Mouse (Mus musculus) gastrocnemius, postnatal 10 days (tissue): ENCODE measurements around the gene Pi4ka. TPM values are rescaled to one million over a fixed set of nuclear protein-coding genes. Genes with fewer than 3 reads are reported as not detected.

Experiments
- DNase-seq: peaks from one replicate; pipeline ENCODE4 v3.0.0; 2021; ENCODE audit warnings: mixed read lengths
- long read RNA-seq, 2 experiments: library from polyadenylated mRNA; stranded (forward); transcript quantifications; one replicate each; pipeline ENCODE4 v2.0.0; 2021
- total RNA-seq, 2 experiments: library from RNA; stranded (reverse); gene quantifications; 2 replicates each; pipeline ENCODE4 v1.2.3; 2021

The Pi4ka gene
- total RNA-seq = 10 to 100 TPM; 19.5 to 23.9 TPM
- long read RNA-seq, experiment 1, full-length matches to known transcripts = 7 of 13 reads
- long read RNA-seq, experiment 1, partial matches to known transcripts = 4 of 13 reads
- long read RNA-seq, experiment 1, other reads (novel, unspliced or antisense) = 2 of 13 reads
- long read RNA-seq, experiment 2, full-length matches to known transcripts = 7 of 11 reads
- long read RNA-seq, experiment 2, partial matches to known transcripts = 3 of 11 reads
- long read RNA-seq, experiment 2, other reads (novel, unspliced or antisense) = 1 of 11 reads

DNA sequence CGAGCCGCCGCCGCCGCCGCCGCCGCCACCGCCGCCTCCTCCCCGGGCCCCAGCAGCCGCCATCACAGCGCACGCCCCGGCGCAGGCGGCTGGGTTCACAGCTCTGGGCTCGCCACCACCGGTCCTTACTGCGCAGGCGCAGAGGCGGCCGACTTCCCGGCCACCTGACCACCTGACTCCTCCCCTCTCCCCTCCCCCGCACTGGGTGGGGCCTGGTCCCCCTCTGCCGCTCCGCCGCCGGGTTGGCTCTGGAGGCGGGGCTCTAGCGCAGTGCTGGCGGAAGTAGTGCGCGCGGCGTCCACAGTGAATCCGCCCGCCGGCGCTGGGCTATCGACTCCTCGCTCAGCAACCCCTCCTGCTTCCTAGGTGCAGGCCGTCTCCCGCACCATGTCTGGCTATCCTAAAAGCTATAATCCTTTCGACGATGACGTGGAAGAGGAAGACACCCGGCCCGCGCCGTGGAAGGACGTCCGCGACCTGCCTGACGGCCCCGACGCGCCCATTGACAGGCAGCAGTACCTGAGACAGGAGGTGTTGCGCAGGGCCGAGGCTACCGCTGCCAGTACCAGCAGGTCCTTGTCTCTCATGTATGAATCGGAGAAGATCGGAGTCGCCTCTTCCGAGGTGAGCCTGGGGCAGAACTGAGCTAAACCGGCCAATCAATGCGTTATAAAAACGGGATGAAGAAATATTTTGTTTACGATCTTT, at the start of gene Pi4ka, which contains the start of gene Snap29:
Pi4ka (minus strand) TSS at position 579 of the 708 bp plus-strand sequence.
Snap29 (plus strand) TSS at position 251 of the 708 bp plus-strand sequence.
- DNase-seq = peak; percentile 100

DNA sequence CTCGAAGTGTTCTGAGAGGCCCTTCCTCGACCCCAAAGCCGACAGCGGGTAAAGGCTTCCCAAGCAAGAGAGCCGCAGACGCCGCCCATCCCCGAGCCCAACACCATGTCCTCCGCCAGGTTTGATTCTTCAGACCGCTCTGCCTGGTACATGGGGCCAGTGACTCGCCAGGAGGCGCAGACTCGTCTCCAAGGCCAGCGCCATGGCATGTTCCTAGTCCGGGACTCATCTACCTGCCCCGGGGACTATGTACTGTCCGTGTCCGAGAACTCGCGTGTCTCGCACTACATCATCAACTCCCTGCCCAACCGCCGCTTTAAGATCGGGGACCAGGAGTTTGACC, 46.2 kb upstream of the Pi4ka start:
- DNase-seq = no peak

DNA sequence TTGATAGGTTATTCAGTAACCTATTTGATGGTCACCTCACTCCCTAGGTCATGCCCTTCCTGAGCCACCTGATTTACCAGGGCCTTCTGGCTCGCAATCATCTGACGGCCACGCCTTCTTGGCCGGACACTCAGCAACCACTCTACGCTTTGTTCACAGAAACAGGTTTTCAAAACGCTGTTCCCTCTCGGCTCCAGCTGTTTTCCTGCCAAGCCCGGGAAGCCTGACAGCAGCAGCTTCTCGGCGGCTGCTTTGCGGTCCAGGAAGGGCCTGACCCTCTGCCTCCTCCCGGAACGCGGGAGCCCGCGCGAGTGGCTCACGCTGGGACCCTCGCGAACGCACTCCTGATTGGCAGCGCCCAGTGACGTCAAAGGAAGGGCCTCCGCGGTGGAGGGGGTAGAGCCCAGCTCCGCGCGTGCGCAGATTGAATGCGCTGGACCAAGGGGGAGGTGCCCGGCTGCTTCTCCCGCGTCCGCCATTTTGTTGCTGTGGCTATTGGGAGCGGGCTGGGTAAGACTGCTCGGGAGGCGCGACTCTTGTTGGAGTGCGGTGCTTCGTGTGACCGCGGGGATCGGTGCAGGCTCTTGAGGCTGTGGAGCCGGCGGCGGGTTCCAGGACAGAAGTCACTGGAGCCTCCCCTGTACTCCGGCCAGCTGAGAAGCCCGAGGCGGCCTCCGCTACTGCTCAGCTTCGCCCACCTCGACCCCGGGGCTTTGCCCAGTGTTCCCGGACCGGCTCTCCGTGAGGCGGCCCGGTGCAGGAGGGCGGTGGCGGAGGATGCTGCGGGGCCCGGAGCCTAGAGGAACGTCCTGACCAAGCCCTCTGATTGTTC, 45.6 kb upstream of the Pi4ka start, which contains the start of gene Crkl:
Crkl (plus strand) TSS at position 447 of the 832 bp plus-strand sequence.
- peak; percentile 98 for DNase-seq

DNA sequence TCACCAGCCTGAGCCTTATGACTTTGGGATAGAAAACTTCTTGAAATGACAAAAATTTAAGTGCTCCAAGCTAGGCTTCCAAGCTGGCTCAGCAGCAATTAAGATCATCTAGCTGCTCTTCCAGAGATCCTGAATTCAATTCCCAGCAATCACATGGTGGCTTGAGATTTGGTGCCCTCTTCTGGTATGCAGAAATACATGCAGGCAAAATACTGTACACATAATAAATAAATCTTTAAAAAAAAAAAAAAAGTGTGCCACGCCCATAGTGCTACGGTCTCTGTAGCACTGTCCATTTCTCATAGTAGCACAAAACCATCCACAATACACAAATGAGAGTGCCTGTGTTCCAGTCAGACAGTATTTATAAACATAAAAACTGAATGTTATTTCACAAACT, 26.5 kb upstream of the Pi4ka start:
- no peak for DNase-seq

DNA sequence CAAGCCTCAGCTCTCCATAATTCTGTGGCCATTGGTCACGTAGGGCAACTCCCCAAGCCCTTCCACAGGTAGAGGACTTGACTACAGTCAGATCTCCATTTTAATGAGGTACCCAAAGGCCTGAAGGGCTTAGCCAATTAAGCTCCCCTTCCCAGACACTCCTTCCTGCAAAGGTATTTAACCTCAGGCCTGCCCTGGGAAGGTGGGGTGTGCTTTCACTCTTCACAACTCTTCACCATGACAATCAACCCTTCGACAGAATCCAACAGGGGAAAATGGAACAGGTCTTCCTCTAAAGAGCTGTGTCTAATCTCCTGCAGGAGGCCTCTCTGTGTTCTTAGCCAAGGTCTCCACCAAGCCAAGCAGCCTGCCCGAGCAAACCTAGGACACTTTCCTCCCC, 16.9 kb upstream of the Pi4ka start:
- no peak for DNase-seq

DNA sequence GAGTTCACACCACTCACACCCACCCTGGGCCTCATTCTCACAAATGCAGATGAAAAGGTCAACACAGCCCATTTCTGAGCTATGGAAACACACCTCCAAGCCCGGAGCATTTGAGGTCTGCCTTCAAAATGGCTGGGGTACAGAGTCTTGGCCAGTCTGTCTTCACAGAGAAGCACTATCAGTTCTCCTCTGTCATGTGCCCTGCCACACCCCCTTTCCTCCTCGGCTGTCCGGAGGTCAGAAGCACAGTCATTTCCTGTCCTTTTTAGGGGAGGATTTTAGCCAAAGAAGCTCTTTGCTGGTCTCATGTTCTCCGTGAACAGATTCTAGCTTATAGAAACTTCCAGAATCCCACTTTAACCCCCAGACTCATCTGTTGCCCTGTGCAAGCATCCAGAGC, 4.1 kb upstream of the Pi4ka start:
- DNase-seq = no peak

DNA sequence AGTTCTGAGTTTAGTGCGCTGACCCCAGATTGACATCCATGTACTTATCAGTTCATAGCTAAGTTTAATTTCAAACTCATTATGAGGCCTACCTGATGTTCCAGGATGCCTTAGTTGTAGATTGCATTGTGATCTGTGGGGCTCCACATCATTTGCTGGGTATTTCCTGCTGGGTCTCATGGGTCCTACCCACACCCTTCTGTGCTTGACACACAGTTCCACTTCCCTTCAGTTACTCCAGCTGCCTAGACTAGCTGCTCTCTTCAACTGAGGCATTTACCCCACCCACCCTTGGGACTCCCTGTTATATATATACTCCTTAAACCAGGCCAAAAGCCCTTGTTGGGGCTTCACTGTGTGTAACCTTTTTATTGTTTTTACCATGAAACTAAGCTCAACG, 2.9 kb upstream of the Pi4ka start:
- DNase-seq = no peak

DNA sequence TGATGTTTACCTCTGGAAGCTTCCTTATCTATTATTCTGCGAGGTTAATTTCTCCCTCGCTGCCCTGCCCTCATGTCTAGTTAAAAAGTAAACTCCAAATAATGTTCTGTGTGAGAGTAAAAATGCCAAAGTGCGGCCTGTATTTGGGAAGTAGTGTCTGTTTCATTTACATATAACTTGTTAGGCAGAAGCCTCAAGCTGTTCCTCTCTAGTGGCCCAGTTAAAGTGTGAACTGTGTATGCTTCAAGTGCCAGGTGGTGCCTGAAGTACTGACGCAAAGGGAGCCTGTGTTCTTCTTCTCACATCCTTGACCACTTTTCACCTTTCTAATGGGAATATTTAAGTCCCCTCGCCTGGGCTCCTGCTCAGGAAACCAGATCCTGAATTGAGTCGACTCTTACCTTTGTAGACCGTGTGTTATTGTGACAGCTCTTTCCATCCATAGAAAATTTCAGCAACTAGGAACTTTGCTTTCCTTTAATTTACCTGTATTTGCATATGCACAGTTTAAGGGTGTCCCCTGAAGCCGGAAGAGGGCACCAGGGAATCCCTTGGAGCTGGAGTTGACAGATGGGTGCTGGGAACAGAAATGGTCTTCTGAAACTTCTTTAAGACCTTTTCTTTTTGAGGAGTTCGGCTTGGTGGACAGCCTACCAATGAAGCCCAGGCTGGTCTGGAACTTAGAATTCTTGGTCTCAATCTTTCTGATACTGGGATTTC, 558 bp upstream of the Pi4ka start:
- no peak for DNase-seq

DNA sequence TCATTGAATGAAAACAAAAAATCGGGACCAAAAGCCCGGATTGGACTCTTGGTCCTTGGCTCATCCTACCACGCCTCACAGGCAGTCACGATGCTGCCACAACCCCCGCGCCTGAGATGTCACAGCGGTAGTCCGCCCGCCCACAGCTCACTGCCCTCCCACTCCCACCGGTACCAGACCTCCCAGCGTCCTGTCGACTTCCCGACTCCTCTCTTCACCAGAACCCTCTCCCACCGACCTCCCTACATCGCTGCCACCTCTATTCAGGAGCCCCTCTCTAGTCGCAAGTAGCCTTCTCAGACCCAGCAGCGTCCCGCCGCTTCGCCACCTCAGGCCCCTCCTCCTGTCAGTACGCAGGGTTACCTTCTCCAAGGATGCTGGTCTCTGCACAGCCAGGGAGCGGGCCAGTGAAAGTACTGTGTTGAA, 830 bp downstream of the Pi4ka start:
- peak; percentile 59 for DNase-seq

DNA sequence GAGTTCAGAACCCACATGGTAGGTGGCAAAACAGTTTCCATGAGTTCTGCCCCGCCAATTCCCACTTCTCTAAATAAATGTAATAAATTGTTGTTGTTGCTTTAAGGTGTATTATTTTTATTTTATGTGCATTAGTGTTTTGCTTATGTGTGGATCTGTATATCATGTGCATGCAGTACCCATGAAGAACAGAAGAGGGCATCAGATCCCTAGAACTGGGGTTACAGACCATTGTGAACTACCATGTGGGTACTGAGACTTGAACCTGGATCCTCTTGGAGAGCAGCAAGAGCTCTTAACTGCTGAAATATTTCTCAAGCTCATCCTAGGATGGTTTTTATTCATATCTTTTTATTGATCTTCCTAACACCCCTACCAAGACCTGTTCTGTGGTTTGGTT, 3.3 kb downstream of the Pi4ka start:
- peak; percentile 12 for DNase-seq

DNA sequence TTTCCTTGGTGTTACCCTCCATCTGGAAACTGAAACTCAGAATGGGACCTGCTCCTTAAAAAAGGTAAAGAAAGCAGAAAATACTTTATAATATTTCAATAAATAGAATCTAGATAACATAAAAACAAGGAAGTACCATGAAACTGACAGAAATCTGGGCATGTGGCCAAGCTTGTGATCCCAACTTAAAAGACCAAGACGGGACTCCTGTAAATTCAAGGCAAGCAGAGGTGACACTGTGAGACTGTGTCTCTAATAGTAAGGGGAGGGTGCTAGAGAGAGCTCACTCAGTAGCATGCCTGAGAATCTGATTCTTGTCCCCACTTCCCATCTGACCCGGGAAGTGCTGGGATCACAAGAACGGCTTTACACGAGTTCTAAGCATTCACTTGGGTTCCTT, 13.3 kb downstream of the Pi4ka start:
- DNase-seq = no peak

DNA sequence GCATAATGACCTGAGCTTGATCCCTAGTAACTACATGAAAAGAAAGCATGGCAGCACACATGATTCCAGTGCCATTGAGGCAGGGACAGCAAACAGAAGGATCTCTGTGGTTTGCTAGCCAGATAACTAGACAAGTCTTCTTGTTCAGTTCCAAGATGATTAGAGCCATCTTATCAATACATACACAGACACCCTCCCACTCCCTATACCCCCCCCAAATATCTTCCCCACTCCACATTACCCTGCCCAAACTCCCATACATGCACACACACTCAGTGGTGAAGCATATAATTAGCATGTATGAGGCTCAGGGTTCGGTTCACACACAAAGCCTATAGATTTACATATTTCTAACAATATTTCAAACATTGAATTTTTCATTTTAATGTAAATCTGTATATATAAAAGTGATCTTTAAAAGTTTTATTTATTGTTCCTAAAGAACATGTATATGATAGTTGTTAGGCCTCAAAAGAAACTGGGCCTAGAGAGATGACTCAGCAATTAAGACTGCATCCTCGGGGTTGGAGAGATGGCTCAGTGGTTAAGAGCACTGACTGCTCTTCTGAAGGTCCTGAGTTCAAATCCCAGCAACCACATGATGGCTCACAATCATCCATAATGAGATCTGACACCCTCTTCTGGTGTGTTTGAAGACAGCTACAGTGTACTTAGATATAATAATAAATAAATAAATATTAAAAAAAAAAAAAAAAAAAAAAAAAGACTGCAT, 22.4 kb downstream of the Pi4ka start:
- no peak for DNase-seq

DNA sequence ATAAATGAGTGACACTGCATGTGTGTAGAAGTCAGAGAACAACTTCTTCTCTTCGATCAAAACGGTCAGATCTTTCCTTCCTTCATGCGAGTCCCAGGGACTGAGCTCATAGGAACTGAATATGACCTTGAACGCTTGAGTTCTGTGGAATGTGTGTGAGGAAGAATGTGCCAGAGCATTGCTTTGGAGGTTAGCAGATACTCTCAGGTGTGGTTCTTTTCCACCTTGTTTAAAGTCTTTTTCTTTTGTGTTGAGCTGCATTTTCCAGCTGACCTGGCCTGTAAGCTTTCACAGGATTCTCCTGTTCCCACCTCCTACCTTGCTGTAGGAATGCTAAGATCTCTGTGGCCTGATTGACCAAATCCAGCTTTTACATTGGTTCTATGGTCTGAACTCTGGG, 23.8 kb downstream of the Pi4ka start:
- DNase-seq = no peak

DNA sequence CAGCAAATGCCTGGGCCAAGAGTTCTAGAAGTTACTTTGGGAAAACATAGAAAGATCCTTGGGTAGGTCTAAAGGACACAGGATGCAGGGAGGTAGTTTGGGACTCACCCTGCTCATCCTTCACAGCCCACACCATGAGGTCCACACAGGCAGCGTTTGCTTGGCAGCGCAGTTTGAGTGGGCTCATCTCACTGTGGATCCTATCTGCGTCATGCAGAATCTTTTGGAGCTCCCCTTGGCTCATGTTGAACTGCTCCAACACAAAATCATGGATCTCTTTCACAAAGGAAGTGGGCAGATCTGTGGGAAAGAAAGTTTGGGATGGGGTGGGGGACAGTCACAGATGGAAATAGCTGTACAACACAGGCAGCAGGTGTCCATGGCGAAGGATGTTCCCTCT, 47.3 kb downstream of the Pi4ka start:
- DNase-seq = no peak

DNA sequence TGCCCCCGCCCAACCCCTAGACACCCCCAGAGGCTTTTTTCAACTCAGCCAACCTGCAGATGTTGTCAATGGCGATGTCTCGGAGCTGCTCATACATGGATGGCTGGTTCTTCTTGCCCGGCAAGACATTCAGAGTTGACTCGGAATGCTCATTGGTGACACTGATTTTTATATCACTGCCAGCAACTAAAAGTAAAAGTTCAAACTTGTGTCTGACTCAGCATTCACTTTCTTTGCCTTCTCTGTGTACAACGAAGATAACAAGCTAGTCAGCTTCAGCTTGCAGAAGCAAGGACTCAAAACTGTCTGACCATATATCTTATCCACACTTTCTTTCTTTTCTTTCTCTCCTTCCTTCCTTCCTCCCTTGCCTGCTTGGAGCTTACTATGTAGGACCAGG, 50.1 kb downstream of the Pi4ka start:
- DNase-seq = no peak

DNA sequence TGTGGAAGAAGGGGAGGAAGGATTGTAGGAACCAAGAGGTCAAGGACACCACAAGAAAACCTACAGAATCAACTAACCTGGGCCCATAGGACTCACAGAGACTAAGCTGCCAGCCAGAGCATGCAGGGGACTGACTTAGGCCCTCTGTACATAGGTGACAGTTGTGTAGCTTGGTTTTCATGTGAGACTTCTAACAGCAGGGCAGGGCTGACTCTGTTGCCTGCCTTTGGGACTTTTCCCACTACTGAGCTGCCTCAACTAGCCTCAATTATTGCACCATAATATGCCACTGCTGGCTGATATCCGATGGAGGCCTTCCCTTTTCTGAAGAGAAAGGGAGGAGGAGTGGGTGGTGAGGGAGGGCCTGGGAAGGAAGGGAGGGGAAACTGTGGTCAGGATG, 59.3 kb downstream of the Pi4ka start:
- DNase-seq = no peak

DNA sequence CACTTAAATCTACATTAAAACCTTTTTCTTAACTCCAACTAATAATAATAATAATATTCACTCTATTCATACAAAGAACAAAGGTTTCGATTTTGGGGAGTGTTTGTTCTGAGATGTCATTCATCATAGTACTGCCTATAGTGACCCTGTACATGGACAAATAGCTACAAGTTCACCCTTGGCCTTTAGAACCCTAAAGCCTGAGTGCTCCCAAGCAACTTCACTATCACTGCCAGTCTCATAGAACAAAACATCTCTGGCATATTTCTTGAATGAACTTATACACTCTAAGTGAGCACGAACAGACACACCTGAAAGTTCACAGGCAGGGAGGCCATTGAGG, 60.3 kb downstream of the Pi4ka start:
- no peak for DNase-seq

DNA sequence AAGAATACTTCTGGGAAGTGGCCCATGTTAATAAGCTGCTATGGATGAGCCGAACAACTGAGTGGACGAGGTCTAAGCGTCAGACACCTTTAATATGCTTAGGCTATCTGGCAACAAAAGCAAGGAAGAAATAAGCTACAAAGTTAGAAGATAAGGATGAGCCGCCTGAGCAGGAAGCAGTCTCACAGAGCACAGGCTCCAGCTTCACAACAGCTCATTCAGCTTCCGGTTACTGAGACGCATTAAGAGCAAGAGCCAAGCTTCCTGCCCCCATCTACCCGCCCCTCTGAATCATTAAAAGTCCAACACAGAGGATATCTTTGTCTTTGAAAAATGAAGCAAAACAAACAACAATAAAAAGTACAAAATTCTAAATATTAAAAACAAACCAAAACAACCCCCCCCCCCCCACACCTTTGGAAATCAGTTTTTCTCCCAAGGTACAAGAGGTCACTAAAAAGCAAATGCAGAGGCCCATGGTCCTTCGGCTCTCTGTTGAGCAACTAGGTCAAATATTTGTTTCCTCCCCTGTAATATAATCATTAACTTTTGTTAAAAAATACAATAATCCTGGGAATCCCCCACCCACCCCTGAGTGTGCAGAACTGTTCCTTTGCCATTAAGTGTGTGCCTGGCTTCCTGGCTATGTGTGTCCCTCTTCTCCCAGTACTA, 60.8 kb downstream of the Pi4ka start:
- DNase-seq = no peak

DNA sequence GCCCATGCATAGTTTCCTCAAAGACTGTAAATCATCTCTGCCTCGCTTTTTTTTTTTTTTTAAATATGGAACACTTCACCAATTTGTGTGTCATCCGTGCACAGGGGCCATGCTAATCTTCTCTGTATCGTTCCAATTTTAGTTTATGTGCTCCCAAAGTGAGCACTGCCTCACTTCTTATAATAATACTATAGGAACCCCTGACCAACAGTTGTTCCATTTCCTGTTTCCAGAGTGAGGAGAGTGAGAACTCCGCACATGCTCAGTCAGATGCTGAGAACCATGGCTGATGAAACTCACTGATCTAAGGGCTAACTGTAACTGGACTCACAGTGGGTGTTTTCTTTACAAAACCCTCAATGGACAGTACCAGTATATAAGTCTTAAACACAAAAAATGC, 64.3 kb downstream of the Pi4ka start:
- no peak for DNase-seq

DNA sequence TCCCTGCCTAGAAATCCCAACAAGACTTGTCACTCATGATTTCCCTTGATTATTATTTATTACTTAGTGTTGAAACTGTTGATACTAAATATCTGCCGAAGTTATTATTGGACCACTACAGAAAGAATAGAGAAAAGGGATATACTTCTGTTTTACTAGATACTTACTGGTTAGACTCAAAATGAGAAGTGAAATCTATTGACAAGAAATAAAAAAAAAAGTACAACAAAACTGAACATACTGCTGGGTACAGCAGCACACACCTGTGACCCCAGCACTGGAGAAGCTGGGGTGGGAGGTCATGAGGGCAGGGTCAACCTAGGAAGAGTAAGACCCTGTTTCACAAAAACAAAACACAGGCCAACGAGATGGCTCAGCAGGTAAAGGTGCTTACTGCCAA, 65.4 kb downstream of the Pi4ka start:
- DNase-seq = no peak

DNA sequence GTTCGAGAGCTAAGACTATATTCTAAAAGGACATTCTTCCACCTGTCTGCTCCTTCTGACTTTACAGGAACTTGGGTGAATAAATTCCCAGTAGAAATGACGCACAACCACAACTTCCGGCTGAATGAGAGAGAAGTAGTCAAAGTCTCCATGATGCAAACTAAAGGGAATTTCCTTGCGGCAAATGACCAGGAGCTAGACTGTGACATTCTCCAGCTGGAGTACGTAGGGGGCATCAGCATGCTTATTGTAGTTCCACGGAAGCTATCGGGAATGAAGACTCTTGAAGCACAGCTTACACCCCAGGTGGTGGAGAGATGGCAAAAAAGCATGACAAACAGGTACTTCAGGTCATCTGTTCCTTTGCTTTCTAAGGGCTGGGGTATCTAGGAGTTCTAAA, 66.4 kb downstream of the Pi4ka start:
- no peak for DNase-seq
